36 mouse cellular contexts compared by ENCODE assay signal in genomic region chr7:83913405-83913932, GRCm38 (mm10).
"Had no signal": no experiment of that assay in that cellular context is flagged by ENCODE, and none has a peak within 500 bp of the region (broad histone marks: within the 10 kb centered on the region; RNA-seq: fewer than 3 reads in every experiment).

No protein-coding gene starts in this region.

- H3K4me3 ChIP-seq: heart, adult 2 months; heart, embryonic 10.5 days; heart, embryonic 12.5 days; heart, embryonic 13.5 days; heart, embryonic 15.5 days; hindbrain, embryonic 10.5 days; hindbrain, embryonic 12.5 days; hindbrain, embryonic 13.5 days; hindbrain, embryonic 15.5 days; intestine, embryonic 15.5 days; kidney, embryonic 15.5 days; layer of hippocampus, adult 2 months had no signal

- H3K4me1 ChIP-seq: heart, embryonic 10.5 days; heart, embryonic 12.5 days; heart, embryonic 13.5 days; heart, embryonic 15.5 days; hindbrain, embryonic 10.5 days; hindbrain, embryonic 12.5 days; hindbrain, embryonic 13.5 days; hindbrain, embryonic 15.5 days; intestine, embryonic 15.5 days; kidney, embryonic 15.5 days had no signal

- H3K36me3 ChIP-seq: heart, embryonic 10.5 days; heart, embryonic 12.5 days; heart, embryonic 13.5 days; heart, embryonic 15.5 days; hindbrain, embryonic 10.5 days; hindbrain, embryonic 12.5 days; hindbrain, embryonic 13.5 days; hindbrain, embryonic 15.5 days; intestine, embryonic 15.5 days; kidney, embryonic 15.5 days had no signal

- H3K9me3 ChIP-seq: heart, embryonic 10.5 days; heart, embryonic 12.5 days; heart, embryonic 13.5 days; heart, embryonic 15.5 days; hindbrain, embryonic 10.5 days; hindbrain, embryonic 12.5 days; hindbrain, embryonic 13.5 days; hindbrain, embryonic 15.5 days; intestine, embryonic 15.5 days; kidney, embryonic 15.5 days had no signal

- H3K9ac ChIP-seq: heart, embryonic 12.5 days; heart, embryonic 13.5 days; heart, embryonic 15.5 days; hindbrain, embryonic 12.5 days; hindbrain, embryonic 13.5 days; hindbrain, embryonic 14.5 days; hindbrain, embryonic 15.5 days; intestine, embryonic 15.5 days; kidney, embryonic 15.5 days had no signal

- H3K27me3 ChIP-seq: heart, embryonic 13.5 days; heart, embryonic 15.5 days; hindbrain, embryonic 12.5 days; hindbrain, embryonic 13.5 days; hindbrain, embryonic 15.5 days; intestine, embryonic 15.5 days; kidney, embryonic 15.5 days had no signal

- DNase-seq: heart, adult 18-20 months; heart, adult 2 months; heart, postnatal 10 days; heart, postnatal 14 days; heart, postnatal 36 days; heart, postnatal 4 days; kidney, adult 11 months; kidney, adult 18-20 months; kidney, adult 2 months; kidney, adult 8-10 months; kidney, adult 9 months; kidney, postnatal 10 days; kidney, postnatal 14 days; kidney, postnatal 25 days; kidney, postnatal 36 days; kidney, postnatal 4 days; layer of hippocampus, adult 9-11 months had no signal

- H3K4me2 ChIP-seq: heart, embryonic 11.5 days; heart, embryonic 12.5 days; heart, embryonic 13.5 days; heart, embryonic 15.5 days; hindbrain, embryonic 12.5 days; hindbrain, embryonic 13.5 days; hindbrain, embryonic 14.5 days; hindbrain, embryonic 15.5 days; intestine, embryonic 15.5 days; kidney, embryonic 15.5 days had no signal

- H3K27ac ChIP-seq: heart, adult 2 months; heart, embryonic 10.5 days; heart, embryonic 13.5 days; heart, embryonic 15.5 days; hindbrain, embryonic 10.5 days; hindbrain, embryonic 12.5 days; hindbrain, embryonic 13.5 days; hindbrain, embryonic 14.5 days; hindbrain, embryonic 15.5 days; hindbrain, postnatal 0 days; intestine, embryonic 15.5 days; kidney, embryonic 15.5 days; kidney, postnatal 0 days; layer of hippocampus, adult 2 months had no signal

- ATAC-seq: hindbrain, embryonic 16.5 days; hindbrain, postnatal 0 days; inflammation-experienced regulatory T-cells, adult 6 months; intestine, embryonic 15.5 days; intestine, embryonic 16.5 days; intestine, postnatal 0 days had no signal
